Mouse (Mus musculus): ENCODE measurements around the gene Olfr114. TPM values are rescaled to one million over a fixed set of nuclear protein-coding genes. Genes with fewer than 3 reads are reported as not detected.

Gene Olfr114
- not detected in 2 replicates for total RNA-seq (2017)

DNA sequence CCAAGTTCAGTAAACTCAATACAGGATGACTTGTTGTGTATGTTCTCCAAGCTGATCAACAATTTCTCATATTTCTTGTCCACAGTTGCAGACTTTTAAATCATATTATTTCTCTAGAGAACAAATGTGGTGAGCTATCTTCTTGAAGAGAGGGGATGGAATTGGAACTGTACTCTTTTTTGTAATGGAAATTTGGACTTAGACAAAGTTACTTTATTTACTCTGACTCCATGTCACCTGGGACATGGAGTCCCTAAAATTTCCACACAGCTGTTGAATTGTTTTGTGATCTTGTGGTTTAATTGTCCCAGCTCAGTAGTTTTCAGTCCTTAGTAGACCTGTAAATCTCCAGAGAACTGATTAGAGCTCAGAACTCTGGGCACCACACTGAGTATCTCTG is at the start of gene Olfr114:
Gene Olfr114 (minus strand): TSS at position 101 of the 400 bp plus-strand sequence.
- ATAC-seq (ENCODE audit: extremely low read depth, insufficient number of reproducible peaks, low FRiP score, poor library complexity, severe bottlenecking), result no peak

GRCm38 (mm10) chr17:37627009-37627408 is 34.5 kb upstream of the Olfr114 start, which contains the start of the genes Olfr115 and Olfr116:
Gene Olfr115 (minus strand): TSS chr17:37627109.
Gene Olfr116 (minus strand): TSS chr17:37627199.
- ATAC-seq (ENCODE audit: extremely low read depth, insufficient number of reproducible peaks, low FRiP score, poor library complexity, severe bottlenecking), result no peak

DNA sequence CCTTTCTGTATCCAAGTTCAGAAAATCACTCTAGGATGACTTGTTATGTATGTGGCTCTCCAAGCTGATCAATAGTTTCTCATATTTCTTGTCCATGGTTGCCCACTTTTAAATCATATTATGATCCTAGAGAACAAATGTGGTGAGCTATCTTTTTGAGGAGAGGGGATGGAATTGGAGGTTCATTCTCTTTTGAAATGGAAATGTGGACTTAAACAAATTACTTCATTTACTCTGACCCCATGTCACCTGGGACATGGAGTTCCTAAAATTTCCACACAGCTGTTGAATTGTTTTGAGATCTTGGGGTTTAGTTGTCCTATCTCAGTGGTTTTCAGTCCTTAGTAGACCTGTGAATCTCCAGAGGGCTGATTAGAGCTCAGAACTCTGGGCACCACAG is 15.0 kb downstream of the Olfr114 start, which contains the start of gene Olfr113:
Gene Olfr113 (minus strand): TSS at position 101 of the 400 bp plus-strand sequence.
- ATAC-seq (ENCODE audit: extremely low read depth, insufficient number of reproducible peaks, low FRiP score, poor library complexity, severe bottlenecking), result no peak

DNA sequence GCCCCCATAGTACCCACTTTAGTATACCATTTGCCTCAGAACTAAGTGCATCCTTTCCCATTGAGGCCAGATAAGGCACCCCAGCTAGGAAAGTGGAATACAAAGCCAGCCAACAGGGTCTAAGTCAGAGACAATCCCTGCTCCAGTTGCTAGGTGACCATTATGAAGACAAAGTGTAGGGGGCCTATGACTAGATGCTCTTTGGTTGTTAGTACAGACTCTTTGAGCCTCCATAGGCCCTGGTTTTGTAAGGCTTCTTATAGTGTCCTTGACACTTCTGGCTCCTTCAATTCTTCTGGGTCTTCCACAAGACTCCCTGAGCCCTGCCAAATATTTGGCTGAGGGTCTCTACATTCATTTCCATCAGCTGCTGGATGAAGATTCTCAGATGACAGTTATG is 23.2 kb downstream of the Olfr114 start, which contains the start of gene Olfr112:
Gene Olfr112 (minus strand): TSS at position 101 of the 400 bp plus-strand sequence.
- ATAC-seq (ENCODE audit: extremely low read depth, insufficient number of reproducible peaks, low FRiP score, poor library complexity, severe bottlenecking), result no peak

DNA sequence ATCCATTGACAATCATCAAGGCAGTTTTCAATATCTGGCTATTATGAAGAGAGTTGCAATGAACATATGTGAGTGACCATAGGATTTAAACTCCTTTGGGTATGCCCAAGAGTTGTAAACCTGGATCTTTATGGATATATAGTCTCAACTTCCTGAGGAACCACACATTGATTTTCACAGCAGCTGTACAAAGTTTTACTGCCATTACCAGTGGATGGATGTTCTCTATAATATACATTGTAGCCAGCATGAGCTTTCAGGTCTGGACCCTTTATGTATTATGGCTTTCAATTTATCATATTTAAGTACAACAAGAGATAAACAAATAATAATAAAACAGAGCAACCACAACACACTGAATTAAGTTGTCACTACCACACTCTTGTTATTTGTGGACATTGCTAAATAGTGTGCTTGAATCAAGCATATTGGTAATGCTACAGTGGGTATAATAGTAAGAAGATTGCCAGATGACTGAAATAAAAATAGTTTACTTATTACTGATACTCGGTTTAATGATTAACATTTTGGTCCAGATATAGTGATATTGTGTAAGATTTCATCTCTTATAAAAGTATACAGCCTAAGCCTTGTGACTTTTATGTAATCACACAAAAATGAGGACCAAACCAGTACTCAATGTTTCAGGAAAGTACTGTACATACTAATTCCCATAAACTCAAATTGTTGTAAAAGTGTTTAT is 33.5 kb downstream of the Olfr114 start:
- ATAC-seq (ENCODE audit: extremely low read depth, insufficient number of reproducible peaks, low FRiP score, poor library complexity, severe bottlenecking), result no peak

- no peak for ATAC-seq (ENCODE audit: extremely low read depth, insufficient number of reproducible peaks, low FRiP score, poor library complexity, severe bottlenecking)
Measured at GRCm38 (mm10) chr17:37543800-37544435, 48.6 kb downstream of the Olfr114 start.

- no peak for ATAC-seq (ENCODE audit: extremely low read depth, insufficient number of reproducible peaks, low FRiP score, poor library complexity, severe bottlenecking)
Measured at GRCm38 (mm10) chr17:37541454-37542119, 51.0 kb downstream of the Olfr114 start.

Other genes starting within 250 kb of the Olfr114 start
- not detected in 2 replicates for gene Olfr104-ps, start 233.2 kb downstream of the Olfr114 start, total RNA-seq (2017)
- not detected in 2 replicates for gene Olfr105-ps, start 213.7 kb downstream of the Olfr114 start, total RNA-seq (2017)
- gene Olfr106-ps, start 202.3 kb downstream of the Olfr114 start, total RNA-seq (2017), result not detected in 2 replicates
- gene Olfr107, start 193.5 kb downstream of the Olfr114 start, total RNA-seq (2017), result not detected in 2 replicates
- not detected in 2 replicates for gene Olfr108, start 147.3 kb downstream of the Olfr114 start, total RNA-seq (2017)
- gene Olfr109, start 133.8 kb downstream of the Olfr114 start, total RNA-seq (2017), result 0.23 TPM in 1 of 2 replicates, not detected in the other
- gene H2-M2, start 109.2 kb downstream of the Olfr114 start, total RNA-seq (2017), result not detected in 2 replicates
- gene Olfr110, start 100.3 kb downstream of the Olfr114 start, total RNA-seq (2017), result not detected in 2 replicates
- gene Olfr111, start 84.7 kb downstream of the Olfr114 start, total RNA-seq (2017), result not detected in 2 replicates
- not detected in 2 replicates for gene Olfr112, start 23.3 kb downstream of the Olfr114 start, total RNA-seq (2017)
- gene Olfr113, start 15.1 kb downstream of the Olfr114 start, total RNA-seq (2017), result not detected in 2 replicates
- not detected in 2 replicates for gene Olfr115, start 34.4 kb upstream of the Olfr114 start, total RNA-seq (2017)
- not detected in 2 replicates for gene Olfr116, start 34.5 kb upstream of the Olfr114 start, total RNA-seq (2017)
- gene Olfr117, start 71.0 kb upstream of the Olfr114 start, total RNA-seq (2017), result not detected in 2 replicates
- gene Olfr118, start 74.2 kb upstream of the Olfr114 start, total RNA-seq (2017), result not detected in 2 replicates
- not detected in 2 replicates for gene Olfr119, start 103.8 kb upstream of the Olfr114 start, total RNA-seq (2017)
- not detected in 2 replicates for gene Olfr120, start 129.1 kb upstream of the Olfr114 start, total RNA-seq (2017)
- gene Olfr121, start 156.1 kb upstream of the Olfr114 start, total RNA-seq (2017), result 0.35 TPM in 1 of 2 replicates, not detected in the other
- gene Olfr122, start 175.9 kb upstream of the Olfr114 start, total RNA-seq (2017), result not detected in 2 replicates
- not detected in 2 replicates for gene Olfr123, start 200.8 kb upstream of the Olfr114 start, total RNA-seq (2017)
- gene Olfr124, start 207.1 kb upstream of the Olfr114 start, total RNA-seq (2017), result not detected in 2 replicates
- gene Olfr125, start 240.2 kb upstream of the Olfr114 start, total RNA-seq (2017), result not detected in 2 replicates